7 mouse cellular contexts compared by ENCODE assay signal in the genomic region with DNA sequence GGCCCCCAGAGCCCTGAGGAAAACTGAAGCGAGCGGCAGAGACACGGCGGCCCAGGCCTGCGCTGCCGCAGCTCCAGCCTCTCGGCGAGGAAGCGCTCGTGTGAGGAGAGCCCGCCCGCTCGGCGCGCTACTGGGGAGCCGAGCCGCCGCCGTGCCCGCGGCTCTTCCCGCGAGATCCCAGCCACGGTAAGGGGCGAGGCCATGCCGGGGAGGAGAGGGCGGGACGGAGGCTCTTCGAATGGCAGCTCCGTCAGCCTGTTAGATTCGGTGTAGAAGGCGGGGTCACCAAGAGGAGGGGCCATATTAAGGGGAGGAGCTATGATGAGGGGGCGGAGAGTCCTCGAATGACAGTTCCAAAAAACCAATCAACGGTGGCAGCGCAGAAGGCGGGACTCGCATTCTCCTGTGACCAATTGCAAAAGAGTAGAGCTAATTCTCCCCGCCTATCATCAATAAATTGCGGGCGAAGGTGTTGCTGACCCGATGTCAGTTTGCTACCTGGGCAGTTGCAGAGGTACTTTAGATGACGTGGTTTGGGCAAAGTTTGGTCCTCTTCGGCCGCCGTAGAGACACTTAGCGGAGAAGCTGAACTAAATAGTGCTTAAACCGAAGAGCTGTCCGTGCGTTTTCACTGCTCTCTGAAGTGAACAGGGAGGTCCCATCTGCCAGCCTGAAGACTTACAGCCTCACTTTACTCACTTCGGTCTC. TPM values are rescaled to one million over a fixed set of nuclear protein-coding genes. Genes with fewer than 3 reads are reported as not detected.
DNase-seq lines count a peak whose midpoint lies in the region; ATAC-seq and TF ChIP-seq lines count a peak whose summit lies in the region.

A gene (minus strand): TSS at position 148 of the 708 bp plus-strand sequence.

- H3K4me3 ChIP-seq in embryonic facial prominence, embryonic 10.5 days, result peak within 1 kb of the TSS; percentile 80
- H3K4me3 ChIP-seq in intestine, postnatal 0 days (ENCODE audit: low read depth, low read length), result peak within 1 kb of the TSS; percentile 82
- peak within 1 kb of the TSS; percentile 81 for H3K4me3 ChIP-seq in midbrain, embryonic 12.5 days
- peak within 1 kb of the TSS; percentile 82 for H3K4me3 ChIP-seq in small intestine, adult 2 months (ENCODE audit: low read depth, low read length)

- 0 out of 2 replicates have a peak, but pooled peaks cover 3% of the 10 kb centered on the region for H3K27me3 ChIP-seq in embryonic facial prominence, embryonic 10.5 days (replicated peaks; ENCODE audit: low read depth, poor library complexity, severe bottlenecking)
- no peaks in the 10 kb centered on the region for H3K27me3 ChIP-seq in intestine, postnatal 0 days (replicated peaks; ENCODE audit: control insufficient read depth, insufficient read depth, low read length)
- H3K27me3 ChIP-seq in midbrain, embryonic 12.5 days, result 0 out of 2 replicates have a peak, but pooled peaks cover 8% of the 10 kb centered on the region
- no peaks in the 10 kb centered on the region for H3K27me3 ChIP-seq in small intestine, adult 2 months (ENCODE audit: control insufficient read depth, insufficient read depth, low read length)

- peak within 1 kb of the TSS; percentile 90 for H3K9ac ChIP-seq in intestine, postnatal 0 days (ENCODE audit: low read depth, low read length)
- H3K9ac ChIP-seq in midbrain, embryonic 12.5 days (replicated peaks), result peak within 1 kb of the TSS; percentile 94

- TF ChIP-seq POLR2A in small intestine, adult 2 months (IDR thresholded peaks at IDR 0.05; ENCODE audit: low read depth, low read length), result peak; percentile 97

- H3K9me3 ChIP-seq in embryonic facial prominence, embryonic 10.5 days, result no peaks in the 10 kb centered on the region
- H3K9me3 ChIP-seq in intestine, postnatal 0 days (ENCODE audit: control insufficient read depth), result no peaks in the 10 kb centered on the region
- H3K9me3 ChIP-seq in midbrain, embryonic 12.5 days, result no peaks in the 10 kb centered on the region

- under 1% methylated on average over 51 of the region's 51 CpGs for WGBS in embryonic facial prominence, embryonic 10.5 days
- under 1% methylated on average over 51 of the region's 51 CpGs for WGBS in intestine, postnatal 0 days
- under 1% methylated on average over 50 of the region's 51 CpGs for WGBS in midbrain, embryonic 12.5 days
- whole genome bisulfite sequencing in small intestine, adult 2 months, result 1% methylated on average over 51 of the region's 51 CpGs

- peak; percentile 98 for DNase-seq in adrenal gland, postnatal 10 days
- peak; percentile 98 for DNase-seq in embryonic facial prominence, embryonic 10.5 days (ENCODE audit: low spot score)
- DNase-seq in gonadal fat pad, adult 2 months (ENCODE audit: low read depth), result peak; percentile 85
- DNase-seq in left cerebral cortex, postnatal 4 days, result peak; percentile 97

- peaks cover 22% of the 10 kb centered on the region for H3K4me1 ChIP-seq in embryonic facial prominence, embryonic 10.5 days
- no peaks in the 10 kb centered on the region; the same call in 1 of the 2 replicates for H3K4me1 ChIP-seq in intestine, postnatal 0 days (replicated peaks; ENCODE audit: control insufficient read depth, insufficient read depth, low read length)
- peaks cover 18% of the 10 kb centered on the region for H3K4me1 ChIP-seq in midbrain, embryonic 12.5 days
- no peaks in the 10 kb centered on the region for H3K4me1 ChIP-seq in small intestine, adult 2 months (ENCODE audit: control insufficient read depth, insufficient read depth, insufficient read length, low read length)

- no peak for TF ChIP-seq CTCF in intestine, postnatal 0 days (IDR thresholded peaks at IDR 0.05; ENCODE audit: low read depth)
- TF ChIP-seq CTCF in small intestine, adult 2 months (IDR thresholded peaks at IDR 0.05; ENCODE audit: extremely low read depth, insufficient read length, insufficient replicate concordance, low read depth, low read length), result no peak

- H3K4me2 ChIP-seq in intestine, postnatal 0 days (replicated peaks; ENCODE audit: low read depth), result peak within 1 kb of the TSS; percentile 98
- H3K4me2 ChIP-seq in midbrain, embryonic 12.5 days (replicated peaks), result peak within 1 kb of the TSS; percentile 98

- intact Hi-C loops in left cerebral cortex, postnatal 4 days (cut with DNase I), result loop anchor here (10.0 kb wide), 1 partner anchor 92 kb away; no protein-coding TSS in a partner anchor

- H3K36me3 ChIP-seq in embryonic facial prominence, embryonic 10.5 days (replicated peaks), result no peaks in the 10 kb centered on the region
- H3K36me3 ChIP-seq in intestine, postnatal 0 days (ENCODE audit: control insufficient read depth, insufficient read depth), result no peaks in the 10 kb centered on the region
- no peaks in the 10 kb centered on the region for H3K36me3 ChIP-seq in midbrain, embryonic 12.5 days
- H3K36me3 ChIP-seq in small intestine, adult 2 months (ENCODE audit: control insufficient read depth, insufficient read depth, low read length), result no peaks in the 10 kb centered on the region

- peak within 1 kb of the TSS; percentile 93 for H3K27ac ChIP-seq in embryonic facial prominence, embryonic 10.5 days (replicated peaks)
- peak within 1 kb of the TSS; percentile 83 for H3K27ac ChIP-seq in intestine, postnatal 0 days (ENCODE audit: low read depth, low read length)
- H3K27ac ChIP-seq in midbrain, embryonic 12.5 days (replicated peaks), result peak within 1 kb of the TSS; percentile 91
- peak within 1 kb of the TSS; percentile 71 for H3K27ac ChIP-seq in small intestine, adult 2 months (ENCODE audit: insufficient read depth, low read depth, low read length)

- ATAC-seq in intestine, postnatal 0 days, result peak; percentile 100
- peak; percentile 99 for ATAC-seq in midbrain, embryonic 12.5 days (ENCODE audit: low FRiP score, low read depth)

RNA-seq across cellular contexts. Expression of the gene that starts here (rescaled TPM):
- 10 to 100 TPM; 23.2 to 25.1 TPM for total RNA-seq in adrenal gland, postnatal 10 days (2021)
- 26.6 and 26.8 TPM in 2 replicates for polyA plus RNA-seq in embryonic facial prominence, embryonic 10.5 days (2016; fragmentation: Nextera tagmentation; extraction: Ambion mirVana)
- polyA plus RNA-seq in gonadal fat pad, adult 2 months (2012; rRNA removed), result 6.8 and 9.4 TPM in 2 replicates
- 8.1 and 10.9 TPM in 2 replicates for polyA plus RNA-seq in intestine, postnatal 0 days (2015; fragmentation: Nextera tagmentation; extraction: Ambion mirVana)
- 10 to 100 TPM; 28.2 to 29.2 TPM for total RNA-seq in left cerebral cortex, postnatal 4 days (2021)
- 18.9 and 22.1 TPM in 2 replicates for polyA plus RNA-seq in midbrain, embryonic 12.5 days (2016; fragmentation: Nextera tagmentation; extraction: Ambion mirVana)
- 1.0 and 2.2 TPM in 2 replicates for polyA plus RNA-seq in small intestine, adult 2 months (2012; rRNA removed)

Comparison
In these comparisons a context has a peak if more than half of its experiments do, and no peak if none do; other contexts are left out.
1. Peak in every context shown above with its lines: DNase-seq, ATAC-seq, H3K4me3 ChIP-seq and H3K27ac ChIP-seq.